Mouse (Mus musculus) heart, postnatal 0 days (tissue): ENCODE measurements around the gene Sema3b.

Experiments used
- CTCF ChIP-seq: IDR thresholded peaks from 2 replicates; pipeline ENCODE4 v1.5.1; 2016; ENCODE audit warnings: antibody characterized with exemption, control low read depth, low read depth
- EP300 ChIP-seq: IDR thresholded peaks from 2 replicates; pipeline ENCODE4 v1.6.1; 2016; ENCODE audit warnings: antibody characterized with exemption, low read depth

DNA sequence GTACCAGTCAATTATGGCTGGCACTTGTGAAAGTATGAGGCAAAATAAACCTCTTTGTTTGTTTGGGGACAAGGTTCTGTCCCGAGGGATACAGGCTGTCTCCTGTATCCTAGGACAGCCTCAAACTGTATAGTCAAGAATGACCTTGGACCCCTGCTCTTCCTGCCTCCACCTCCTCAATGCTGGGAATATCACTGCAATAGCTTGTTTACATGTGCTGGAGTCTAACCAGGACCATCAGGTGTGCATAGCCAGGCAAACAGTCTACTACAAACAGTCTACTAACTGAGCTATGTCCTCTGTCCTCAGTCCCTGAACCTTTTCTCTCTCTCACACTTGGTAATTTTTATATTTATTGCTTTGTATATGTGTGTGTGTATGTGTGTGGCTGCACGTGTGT is 44.4 kb upstream of the Sema3b start:
- no peak for TF ChIP-seq CTCF
- TF ChIP-seq EP300, result no peak
